Mouse (Mus musculus) thymus, adult 18-20 months (tissue): ENCODE results near the gene Tmeff1.

Experiments
- DNase-seq, 2 experiments: peaks; one replicate each; pipeline ENCODE4 v3.0.0; 2022; ENCODE audit warnings: mixed read lengths in 2 of 2

Tmeff1 gene

GRCm38 (mm10) chr4:48576361-48576760, 8.6 kb upstream of the Tmeff1 start:
- no peak for DNase-seq

- DNase-seq: no peak
Measured at GRCm38 (mm10) chr4:48577831-48578230, 7.1 kb upstream of the Tmeff1 start.

GRCm38 (mm10) chr4:48578399-48578798, 6.6 kb upstream of the Tmeff1 start:
- DNase-seq: no peak

- no peak for DNase-seq
Measured at GRCm38 (mm10) chr4:48579475-48580110, 5.4 kb upstream of the Tmeff1 start.

GRCm38 (mm10) chr4:48581201-48581600, 3.8 kb upstream of the Tmeff1 start:
- no peak for DNase-seq

- no peak for DNase-seq
Measured at GRCm38 (mm10) chr4:48581993-48582392, 3.0 kb upstream of the Tmeff1 start.

GRCm38 (mm10) chr4:48582941-48583340, 2.0 kb upstream of the Tmeff1 start:
- no peak for DNase-seq

- DNase-seq: no peak
Measured at GRCm38 (mm10) chr4:48585241-48586098, 496 bp downstream of the Tmeff1 start.

GRCm38 (mm10) chr4:48586099-48586821, 1.3 kb downstream of the Tmeff1 start:
- no peak for DNase-seq

- DNase-seq: no peak
Measured at GRCm38 (mm10) chr4:48587526-48587925, 2.6 kb downstream of the Tmeff1 start.

- no peak for DNase-seq
Measured at GRCm38 (mm10) chr4:48588576-48588975, 3.6 kb downstream of the Tmeff1 start.

- no peak for DNase-seq
Measured at GRCm38 (mm10) chr4:48590862-48591261, 5.9 kb downstream of the Tmeff1 start.

- no peak for DNase-seq
Measured at GRCm38 (mm10) chr4:48591390-48591789, 6.4 kb downstream of the Tmeff1 start.

GRCm38 (mm10) chr4:48592328-48592727, 7.4 kb downstream of the Tmeff1 start:
- DNase-seq: no peak

- DNase-seq: no peak
Measured at GRCm38 (mm10) chr4:48592844-48593243, 7.9 kb downstream of the Tmeff1 start.

GRCm38 (mm10) chr4:48596111-48596510, 11.1 kb downstream of the Tmeff1 start:
- DNase-seq: no peak

GRCm38 (mm10) chr4:48605650-48606049, 20.7 kb downstream of the Tmeff1 start:
- no peak for DNase-seq

GRCm38 (mm10) chr4:48609485-48609884, 24.5 kb downstream of the Tmeff1 start:
- no peak for DNase-seq

- no peak for DNase-seq
Measured at GRCm38 (mm10) chr4:48610251-48610650, 25.3 kb downstream of the Tmeff1 start.

- no peak for DNase-seq
Measured at GRCm38 (mm10) chr4:48615483-48615882, 30.5 kb downstream of the Tmeff1 start.

- DNase-seq: no peak
Measured at GRCm38 (mm10) chr4:48617201-48617600, 32.2 kb downstream of the Tmeff1 start.

- no peak for DNase-seq
Measured at GRCm38 (mm10) chr4:48620121-48620520, 35.1 kb downstream of the Tmeff1 start.

GRCm38 (mm10) chr4:48622246-48622645, 37.3 kb downstream of the Tmeff1 start:
- no peak for DNase-seq

GRCm38 (mm10) chr4:48622946-48623345, 38.0 kb downstream of the Tmeff1 start:
- no peak for DNase-seq
